Mouse (Mus musculus): Measurements from ENCODE around the gene Gfra1. TPM values are rescaled to one million over a fixed set of nuclear protein-coding genes. Genes with fewer than 3 reads are reported as not detected.

Gene Gfra1
- total RNA-seq, 2 experiments from 2014 or later: 30.6 to 40.2 TPM

GRCm38 (mm10) chr19:58205470-58205869 is 250.2 kb downstream of the Gfra1 start:
- DNase-seq (ENCODE audit: low spot score in 2 of 2): no peak
- intact Hi-C loops (cut with DNase I): no loop called here

GRCm38 (mm10) chr19:58202627-58203026 is 253.1 kb downstream of the Gfra1 start:
- intact Hi-C loops (cut with DNase I): no loop called here
- no peak for DNase-seq (ENCODE audit: low spot score in 2 of 2)

GRCm38 (mm10) chr19:58199679-58200078 is 256.0 kb downstream of the Gfra1 start:
- intact Hi-C loops (cut with DNase I): no loop called here
- no peak for DNase-seq (ENCODE audit: low spot score in 2 of 2)

GRCm38 (mm10) chr19:58193733-58194456 is 261.8 kb downstream of the Gfra1 start:
- intact Hi-C loops (cut with DNase I): no loop called here

GRCm38 (mm10) chr19:58190947-58191346 is 264.8 kb downstream of the Gfra1 start:
- intact Hi-C loops (cut with DNase I): no loop called here
- DNase-seq (ENCODE audit: low spot score in 2 of 2): no peak

More at GRCm38 (mm10) chr19:58193733-58194456, 261.8 kb downstream of the Gfra1 start:
- no peak for DNase-seq (ENCODE audit: low spot score in 2 of 2)

- no peak for DNase-seq (ENCODE audit: low spot score in 2 of 2)
- intact Hi-C loops (cut with DNase I): no loop called here
These were observed 269.2 kb downstream of the Gfra1 start for GRCm38 (mm10) chr19:58186558-58186957.

Other genes with a start within 250 kb of the Gfra1 start
- not detected for gene Ccdc172, start 56.1 kb upstream of the Gfra1 start, total RNA-seq (2021)
- gene Pnlip, start 196.6 kb upstream of the Gfra1 start, total RNA-seq (2021): 1 to 10 TPM; 2.1 to 2.6 TPM

Measured in left cerebral cortex, postnatal 25 days (tissue).